Mouse (Mus musculus) erythroblast, embryonic 14.5 days (primary cell): Measurements from ENCODE around the gene Ppp1r1a.

ENCODE experiments used
- GATA1 ChIP-seq: IDR thresholded peaks from 2 replicates; pipeline ENCODE4 v1.6.1; 2012; ENCODE audit warnings: low read length, inconsistent platforms, mixed read lengths
- TAL1 ChIP-seq: IDR thresholded peaks from 3 replicates; pipeline ENCODE4 v1.6.1; 2012; ENCODE audit warnings: low read length, inconsistent platforms, mixed read lengths

- no peak for TF ChIP-seq GATA1
- no peak for TF ChIP-seq TAL1
Observed at GRCm38 (mm10) chr15:103522458-103523099, 15.2 kb downstream of the Ppp1r1a start.
